Mouse (Mus musculus): ENCODE results near the gene Mepe. TPM values are rescaled to one million over a fixed set of nuclear protein-coding genes. Genes with fewer than 3 reads are reported as not detected.

Mepe gene
- total RNA-seq, 2 experiments from 2014 or later, result not detected

DNA sequence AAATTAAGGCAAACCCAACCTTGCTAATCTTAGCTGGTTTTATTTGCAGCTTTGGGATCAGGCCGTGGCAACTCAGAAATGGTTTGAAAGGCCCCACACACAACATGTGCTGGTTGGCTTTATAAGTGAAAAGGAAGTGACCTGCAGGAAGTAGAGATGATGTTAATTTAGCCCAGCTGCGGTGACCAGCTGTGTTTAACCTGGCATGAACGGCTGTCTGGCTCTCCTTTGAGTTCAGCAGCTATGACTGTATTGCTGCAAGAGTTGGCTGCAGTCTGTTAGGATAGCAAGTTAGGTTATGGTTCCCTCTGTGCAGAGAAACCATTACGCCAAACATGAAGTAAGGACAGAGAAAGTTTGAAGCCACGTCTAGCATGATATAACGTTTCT, 20.1 kb downstream of the Mepe start:
- ATAC-seq (replicated peaks; ENCODE audit: poor library complexity, severe bottlenecking), result peak; percentile 68

DNA sequence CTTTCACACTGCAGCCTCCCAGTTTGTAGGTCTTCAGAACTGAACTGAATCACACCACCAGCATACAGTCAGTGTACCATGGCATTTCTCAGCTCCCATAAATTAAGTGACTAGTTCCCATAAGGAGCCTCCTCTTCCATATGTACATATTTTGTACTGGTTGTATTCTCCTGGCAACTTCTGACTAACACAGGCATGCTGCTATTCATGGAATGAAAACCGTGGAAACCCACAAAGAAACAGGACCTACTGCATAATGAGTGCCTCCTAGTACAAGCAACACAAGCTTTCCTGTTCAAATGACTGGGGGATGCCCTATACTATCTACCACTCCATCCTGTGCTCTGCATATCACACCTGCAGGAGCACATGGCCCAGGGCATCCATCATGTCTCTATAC, 25.9 kb downstream of the Mepe start:
- ATAC-seq (replicated peaks; ENCODE audit: poor library complexity, severe bottlenecking), result no peak

DNA sequence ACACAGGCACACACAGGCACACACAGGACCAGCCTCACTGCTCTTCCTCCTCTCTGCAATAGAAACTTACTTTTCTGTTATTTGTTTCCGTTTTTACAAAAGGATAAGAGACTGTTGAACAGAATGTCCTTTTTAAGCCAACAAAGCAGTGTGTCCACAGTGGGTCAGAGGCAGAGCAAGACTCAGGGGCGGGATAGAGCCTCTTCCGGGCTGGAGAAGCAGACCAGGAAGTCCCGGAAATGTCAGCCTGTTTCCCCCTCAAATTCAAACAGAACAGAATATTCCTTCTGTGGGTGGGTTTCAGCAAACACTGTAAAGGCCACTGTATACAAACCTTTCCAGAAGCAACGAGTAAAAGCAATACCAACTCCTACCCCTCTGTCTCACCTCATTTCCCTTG, 26.7 kb downstream of the Mepe start:
- peak; percentile 67 for ATAC-seq (replicated peaks; ENCODE audit: poor library complexity, severe bottlenecking)

DNA sequence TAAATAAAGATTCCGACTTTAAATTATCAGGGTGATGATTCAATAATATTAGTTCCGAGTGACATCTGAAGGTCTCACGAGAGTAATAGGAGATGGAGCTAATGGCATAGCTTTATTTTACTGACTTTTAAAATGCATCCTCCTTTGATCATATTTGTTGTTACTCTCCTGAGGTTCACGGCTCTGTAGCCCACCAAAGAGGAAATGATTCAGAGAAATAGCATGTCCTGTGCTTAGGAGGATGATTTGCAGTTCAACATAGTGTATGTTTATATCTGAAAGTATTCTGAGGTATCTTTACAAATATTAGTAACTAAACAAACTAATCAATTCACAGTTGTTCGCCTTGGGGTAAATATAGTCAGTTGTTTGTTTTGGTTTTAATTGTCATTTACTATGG, 32.4 kb downstream of the Mepe start:
- no peak for ATAC-seq (replicated peaks; ENCODE audit: poor library complexity, severe bottlenecking)

DNA sequence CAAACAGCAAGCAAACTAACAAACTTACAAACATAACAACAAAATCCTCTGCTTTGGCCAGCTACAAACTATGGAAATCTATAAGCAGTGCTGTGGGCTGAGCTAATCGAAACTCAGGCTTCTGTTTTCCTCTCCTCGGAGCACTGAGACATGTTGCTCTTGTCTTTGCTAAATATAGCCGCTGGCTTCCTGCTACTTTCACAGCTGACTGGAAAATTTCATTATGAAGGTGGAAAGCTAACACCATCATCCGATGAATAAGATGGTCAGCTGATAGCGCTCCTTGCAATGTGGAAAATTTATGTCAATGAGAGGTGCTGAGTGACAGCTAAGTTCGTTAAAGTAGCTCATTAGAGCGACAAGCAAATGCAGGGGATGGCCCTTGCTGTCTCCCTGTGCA, 33.5 kb downstream of the Mepe start:
- ATAC-seq (replicated peaks; ENCODE audit: poor library complexity, severe bottlenecking), result peak; percentile 84

DNA sequence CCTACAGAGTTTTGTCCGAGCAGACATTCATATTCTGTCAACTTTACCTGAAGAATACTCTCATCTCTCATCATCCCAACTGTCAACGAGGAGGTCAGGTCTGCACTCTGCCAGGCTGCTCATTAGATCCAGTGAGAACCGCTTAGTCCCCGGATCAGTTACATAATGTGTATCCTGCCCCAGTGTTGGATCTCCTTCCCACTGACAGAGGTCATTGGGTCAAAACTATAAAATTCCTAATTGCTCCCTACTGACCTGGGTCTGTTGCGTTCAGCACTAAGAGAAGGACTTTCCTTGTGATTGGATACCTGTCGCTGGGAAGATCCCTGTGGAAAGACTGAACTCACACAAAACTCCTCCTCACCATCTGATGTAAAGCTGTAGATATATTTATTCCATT, 34.1 kb downstream of the Mepe start:
- ATAC-seq (replicated peaks; ENCODE audit: poor library complexity, severe bottlenecking), result no peak

DNA sequence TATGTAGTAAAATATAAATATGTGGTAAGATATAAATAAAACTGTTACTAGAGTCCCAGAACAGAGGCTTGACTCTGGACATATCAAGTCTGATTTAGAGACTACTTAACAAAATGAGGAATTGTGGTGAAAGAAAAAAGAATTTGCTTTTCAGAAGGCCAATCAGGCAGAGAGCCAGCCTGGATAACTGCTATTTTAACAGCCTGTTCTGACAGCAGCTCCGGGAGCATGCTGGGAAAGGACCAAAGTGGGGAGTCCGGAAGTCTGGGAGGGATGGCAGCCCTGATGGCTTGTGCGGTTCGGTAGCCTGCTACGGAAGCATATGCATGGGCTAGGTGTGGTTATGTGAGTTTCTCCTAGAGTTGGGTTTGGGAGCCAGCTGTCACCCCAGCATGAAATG, 45.5 kb downstream of the Mepe start:
- no peak for ATAC-seq (replicated peaks; ENCODE audit: poor library complexity, severe bottlenecking)

DNA sequence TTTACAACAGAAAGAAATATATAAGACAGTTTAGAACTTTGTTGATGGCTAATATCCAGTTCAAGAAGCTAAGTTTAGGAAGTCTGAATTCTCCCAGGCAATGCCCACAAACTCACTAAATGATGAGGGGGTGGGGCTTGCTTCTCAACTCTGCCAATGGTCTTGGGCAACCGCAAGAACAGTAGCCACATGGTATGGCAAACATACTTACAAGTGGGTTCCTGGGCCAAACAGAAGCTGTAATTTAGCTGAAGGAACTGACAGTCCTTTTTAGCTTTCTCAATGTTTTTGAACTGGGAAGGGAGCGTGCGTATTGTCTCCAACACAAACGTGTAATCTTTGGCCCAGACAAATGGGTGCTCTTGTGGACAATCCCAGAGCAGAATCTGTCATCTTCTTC, 46.2 kb downstream of the Mepe start:
- no peak for ATAC-seq (replicated peaks; ENCODE audit: poor library complexity, severe bottlenecking)

DNA sequence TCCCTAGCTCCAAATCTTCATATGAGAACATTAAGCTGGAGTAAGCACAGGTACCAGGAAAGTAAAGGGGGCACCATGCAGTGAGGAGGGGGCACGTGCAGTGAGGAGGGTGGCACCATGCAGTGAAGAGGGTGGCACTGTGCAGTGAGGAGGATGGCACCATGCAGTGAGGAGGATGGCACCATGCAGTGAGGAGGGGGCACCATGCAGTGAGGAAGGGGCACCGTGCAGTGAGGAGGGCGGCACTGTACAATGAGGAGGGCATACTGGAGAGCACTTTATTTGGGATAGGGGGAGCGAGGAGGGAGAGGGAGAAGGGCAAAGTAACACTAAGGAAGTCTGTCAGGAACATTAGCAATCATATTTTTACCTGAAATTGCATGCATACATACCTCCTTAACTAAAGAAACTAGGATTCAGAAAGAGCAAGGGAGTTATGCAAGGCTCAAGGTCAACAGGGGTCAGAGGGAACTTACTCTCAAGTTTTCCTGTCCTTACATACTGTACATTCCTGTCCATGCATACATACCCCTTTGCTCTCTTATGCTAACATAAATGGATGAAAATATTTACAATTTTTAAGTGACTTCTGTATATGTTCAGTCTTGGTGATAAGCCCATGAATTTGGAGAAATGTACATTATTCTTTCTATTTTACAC, 48.6 kb downstream of the Mepe start:
- ATAC-seq (replicated peaks; ENCODE audit: poor library complexity, severe bottlenecking), result no peak

DNA sequence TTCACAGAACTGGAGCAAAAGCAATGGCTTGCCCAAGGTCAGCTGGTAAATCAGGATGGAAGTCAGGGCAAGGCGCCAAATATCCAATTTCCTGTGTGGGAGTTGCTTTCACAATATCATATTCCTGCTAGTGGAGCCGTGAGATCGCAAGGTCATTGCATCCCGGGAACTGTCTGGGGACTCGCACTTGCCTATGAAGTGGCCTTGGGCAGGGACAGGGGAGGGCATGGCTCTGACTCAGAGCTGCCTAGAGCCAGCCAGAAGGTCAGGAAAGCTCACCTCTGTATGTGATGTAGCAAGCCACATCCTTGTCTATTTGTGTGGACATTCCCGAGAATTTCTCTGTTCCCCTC, 49.2 kb downstream of the Mepe start:
- ATAC-seq (replicated peaks; ENCODE audit: poor library complexity, severe bottlenecking), result no peak

DNA sequence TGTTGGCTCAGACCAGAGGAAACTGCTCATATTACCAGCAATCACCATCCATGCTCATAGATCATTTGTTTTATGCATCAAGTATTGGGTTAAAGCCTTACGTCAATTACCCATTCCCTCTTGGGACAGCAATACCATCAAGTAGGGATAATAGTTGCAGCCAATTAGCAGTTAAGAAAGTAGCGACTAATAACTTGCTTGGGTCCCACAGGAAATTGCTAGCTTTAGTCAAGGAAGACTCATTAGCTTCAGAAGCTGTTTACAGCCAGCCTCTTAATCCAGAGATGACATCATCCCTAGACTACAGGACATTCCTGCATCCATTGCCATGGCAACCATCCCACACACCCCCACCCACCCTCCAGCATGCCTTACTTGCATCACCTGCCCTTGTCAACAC, 50.0 kb downstream of the Mepe start:
- no peak for ATAC-seq (replicated peaks; ENCODE audit: poor library complexity, severe bottlenecking)

DNA sequence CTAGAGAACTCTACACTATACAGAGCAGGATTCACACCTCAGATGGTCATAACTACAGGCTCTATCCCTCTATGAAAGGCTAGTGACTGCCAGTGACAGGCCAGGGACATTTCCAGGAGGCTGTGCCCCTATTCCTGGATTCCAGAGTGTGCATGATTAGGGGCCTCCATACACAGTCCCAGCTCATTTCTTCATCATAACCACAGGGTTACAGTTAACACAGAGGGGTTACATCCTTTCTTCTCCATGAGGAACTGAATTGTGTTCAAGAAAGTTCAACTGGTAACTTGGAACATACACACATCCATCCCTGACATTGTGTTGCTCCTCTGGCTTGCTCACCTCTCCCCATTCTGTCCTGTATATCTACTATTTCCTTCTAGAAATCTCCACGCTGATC, 51.8 kb downstream of the Mepe start:
- peak; percentile 51 for ATAC-seq (replicated peaks; ENCODE audit: poor library complexity, severe bottlenecking)

DNA sequence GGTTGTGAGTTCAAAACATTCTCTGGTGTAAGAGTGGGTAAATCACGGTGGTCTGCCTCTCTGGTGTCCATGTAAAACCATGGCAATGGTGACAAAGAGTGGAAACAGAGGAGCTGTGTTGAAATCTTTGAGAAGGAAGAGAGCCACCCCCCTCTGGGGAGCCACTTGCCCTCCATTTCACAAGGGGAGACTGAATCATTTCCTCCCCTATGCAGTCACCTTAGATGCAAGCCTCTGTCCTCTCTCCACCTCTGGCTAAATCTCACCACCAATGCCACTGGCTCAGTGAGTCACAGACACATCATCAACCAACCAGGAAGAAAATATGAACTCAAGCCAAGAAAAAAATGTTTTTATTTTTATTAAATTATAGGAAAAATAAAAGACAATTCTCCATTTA, 55.4 kb downstream of the Mepe start:
- ATAC-seq (replicated peaks; ENCODE audit: poor library complexity, severe bottlenecking), result peak; percentile 96

DNA sequence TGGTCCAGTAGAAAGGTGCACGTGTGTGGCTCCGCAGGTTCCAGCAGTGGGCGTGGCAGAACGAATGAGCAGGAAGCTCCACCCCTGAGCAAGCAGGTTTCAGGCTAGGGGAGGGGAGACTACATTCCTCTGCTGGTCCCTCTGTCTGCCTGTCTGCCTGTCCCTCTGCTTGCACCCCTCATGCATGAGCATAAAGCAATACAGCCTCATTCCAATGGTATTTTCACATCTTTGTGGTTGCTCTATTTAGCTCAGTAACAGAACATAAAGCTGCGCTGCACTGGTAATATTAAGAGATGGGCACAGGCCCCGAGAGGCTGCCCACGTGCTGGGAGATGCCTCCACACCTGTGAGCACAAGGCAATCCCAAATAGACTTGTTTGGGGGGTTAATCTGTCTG, 56.5 kb downstream of the Mepe start:
- ATAC-seq (replicated peaks; ENCODE audit: poor library complexity, severe bottlenecking), result no peak

DNA sequence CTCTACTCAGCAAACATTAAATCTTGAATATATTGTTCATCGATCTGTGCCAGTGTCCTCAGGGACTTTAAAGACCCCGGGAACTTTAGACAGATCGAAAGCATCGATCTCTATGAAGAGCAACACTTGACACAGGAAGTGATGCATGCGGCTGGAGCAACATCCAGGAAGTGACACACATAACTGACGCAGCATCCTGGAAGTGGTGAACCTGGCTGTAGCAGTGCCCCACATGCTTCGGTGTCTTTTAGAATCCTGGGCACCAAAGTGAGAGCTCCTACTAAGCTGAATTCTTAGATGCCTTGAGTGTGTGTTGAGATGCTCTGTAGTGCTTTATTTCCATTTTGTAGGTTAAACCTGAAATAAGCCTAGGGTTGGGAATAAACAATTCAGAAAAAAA, 59.4 kb downstream of the Mepe start:
- peak; percentile 45 for ATAC-seq (replicated peaks; ENCODE audit: poor library complexity, severe bottlenecking)

DNA sequence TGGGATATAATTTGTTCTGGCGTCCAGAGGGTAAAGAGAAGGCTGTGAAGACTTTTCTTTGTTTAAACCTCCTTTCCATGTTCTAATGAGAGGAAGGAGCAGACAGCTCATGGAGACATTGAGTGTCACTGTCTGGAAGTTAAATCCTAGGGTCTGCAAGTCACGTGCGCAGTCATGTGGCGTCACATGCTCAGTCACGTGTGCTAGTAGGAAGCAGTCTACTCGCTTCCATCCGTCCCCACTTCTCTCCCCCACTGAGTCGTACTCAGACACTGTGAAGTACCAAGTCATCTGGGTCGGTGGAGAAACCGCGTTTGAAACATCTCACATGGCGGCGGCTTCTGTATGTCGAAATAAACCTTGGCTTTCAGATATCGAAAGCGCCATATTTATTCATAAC, 60.4 kb downstream of the Mepe start:
- ATAC-seq (replicated peaks; ENCODE audit: poor library complexity, severe bottlenecking), result no peak

DNA sequence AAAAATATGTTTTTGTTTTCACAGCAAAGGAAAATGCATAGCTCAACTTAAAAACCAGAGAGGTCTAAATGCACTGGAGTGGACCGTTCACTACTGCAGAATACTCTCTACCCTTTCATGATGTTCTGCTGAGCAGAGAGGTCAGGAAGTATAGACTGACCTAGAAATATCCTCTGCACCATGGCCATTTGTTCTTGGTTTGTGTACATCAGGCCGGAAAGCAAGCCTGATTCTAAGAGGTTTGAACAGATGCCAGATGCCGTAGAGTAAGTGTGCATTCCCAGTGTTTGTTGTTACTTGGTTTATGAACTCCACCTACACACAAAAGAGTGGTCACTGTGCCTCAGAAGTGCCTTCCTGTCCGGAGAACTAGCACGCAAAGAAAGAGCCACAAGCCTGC, 61.8 kb downstream of the Mepe start:
- no peak for ATAC-seq (replicated peaks; ENCODE audit: poor library complexity, severe bottlenecking)

Other genes with a start within 250 kb of the Mepe start
- gene Gm17660, start 247.7 kb upstream of the Mepe start, total RNA-seq (2014; fragmentation: Nextera tagmentation), result not detected in 2 replicates
- gene Gm17660, start 247.7 kb upstream of the Mepe start, total RNA-seq (2017), result not detected in 2 replicates
- gene Sparcl1, start 211.6 kb upstream of the Mepe start, total RNA-seq (2014; fragmentation: Nextera tagmentation), result not detected in 2 replicates
- gene Sparcl1, start 211.6 kb upstream of the Mepe start, total RNA-seq (2017), result not detected in 2 replicates
- not detected in 2 replicates for gene Dspp, start 154.6 kb upstream of the Mepe start, total RNA-seq (2014; fragmentation: Nextera tagmentation)
- gene Dspp, start 154.6 kb upstream of the Mepe start, total RNA-seq (2017), result not detected in 2 replicates
- not detected in 2 replicates for gene Dmp1, start 122.7 kb upstream of the Mepe start, total RNA-seq (2014; fragmentation: Nextera tagmentation)
- not detected in 2 replicates for gene Dmp1, start 122.7 kb upstream of the Mepe start, total RNA-seq (2017)
- gene Ibsp, start 26.2 kb upstream of the Mepe start, total RNA-seq (2014; fragmentation: Nextera tagmentation), result not detected in 2 replicates
- 1.0 TPM in 1 of 2 replicates, not detected in the other for gene Ibsp, start 26.2 kb upstream of the Mepe start, total RNA-seq (2017)
- gene Spp1, start 109.8 kb downstream of the Mepe start, total RNA-seq (2014; fragmentation: Nextera tagmentation), result 3.7 and 6.6 TPM in 2 replicates
- 2.3 and 14.9 TPM in 2 replicates for gene Spp1, start 109.8 kb downstream of the Mepe start, total RNA-seq (2017)
- 4.3 and 4.8 TPM in 2 replicates for gene Pkd2, start 134.1 kb downstream of the Mepe start, total RNA-seq (2014; fragmentation: Nextera tagmentation)
- gene Pkd2, start 134.1 kb downstream of the Mepe start, total RNA-seq (2017), result 3.5 TPM in 2 replicates
- gene BC005561, start 183.0 kb downstream of the Mepe start, total RNA-seq (2014; fragmentation: Nextera tagmentation), result 14.7 and 15.2 TPM in 2 replicates
- 11.5 and 16.8 TPM in 2 replicates for gene BC005561, start 183.0 kb downstream of the Mepe start, total RNA-seq (2017)